Mouse (Mus musculus): ENCODE data around the gene Tmem213.

- TF ChIP-seq EP300 (IDR thresholded peaks at IDR 0.05; ENCODE audit: low read length) (no peak), CTCF (conservative IDR thresholded peaks at IDR 0.05 in 1 of 2, IDR thresholded peaks at IDR 0.05 in 1 of 2; ENCODE audit: low read depth in 2 of 2, low read length in 2 of 2) (no peak), JUND (conservative IDR thresholded peaks at IDR 0.05; ENCODE audit: low read depth, low read length) (no peak), CHD2 (IDR thresholded peaks at IDR 0.05; ENCODE audit: low read length) (no peak)
Observed at GRCm38 (mm10) chr6:38073592-38073991, 35.5 kb upstream of the Tmem213 start.

Measured in CH12.LX (cell line).